Mouse (Mus musculus) limb, embryonic 15.5 days (tissue): ENCODE measurements at regions not wholly inside any gene's neighbourhood (a gene's known extent, or its start where the extent isn't known, plus 50 kb on each side); places are given as distances from the start of the nearest gene placed in this dataset.
A peak's percentile ranks its signal among the peaks of the same experiment; 100 is the strongest.

Experiments used
- ATAC-seq: fragments of 200-750 bp; cut with Nextera tagmentation; 2 replicates; pipeline ENCODE4 v1.8.0; 2017; ENCODE audit warnings: low read depth, moderate TSS enrichment; ENCODE audit not compliant: insufficient number of reproducible peaks, low FRiP score, low TSS enrichment
- H3K27ac ChIP-seq: fragments of 300-500 bp; sonication (generic); 2 replicates; pipeline ENCODE4 v1.5.1; 2015; ENCODE audit warnings: moderate library complexity, mild to moderate bottlenecking, inconsistent platforms
- H3K27me3 ChIP-seq: fragments of 300-500 bp; sonication (generic); 2 replicates; pipeline ENCODE4 v1.6.1; 2015; ENCODE audit warnings: inconsistent platforms
- H3K36me3 ChIP-seq: fragments of 300-500 bp; sonication (generic); 2 replicates; pipeline ENCODE4 v1.6.1; 2015; ENCODE audit warnings: inconsistent platforms
- H3K4me1 ChIP-seq: fragments of 300-500 bp; sonication (generic); 2 replicates; pipeline ENCODE4 v1.6.1; 2015; ENCODE audit warnings: inconsistent platforms
- H3K4me2 ChIP-seq: fragments of 300-500 bp; sonication (generic); 2 replicates; pipeline ENCODE4 v1.6.1; 2015; ENCODE audit warnings: mild to moderate bottlenecking, inconsistent platforms
- H3K4me3 ChIP-seq: fragments of 300-500 bp; sonication (generic); 2 replicates; pipeline ENCODE4 v1.5.1; 2015; ENCODE audit warnings: mild to moderate bottlenecking, inconsistent platforms
- H3K9ac ChIP-seq: fragments of 300-500 bp; sonication (generic); 2 replicates; pipeline ENCODE4 v1.6.1; 2015; ENCODE audit warnings: inconsistent platforms
- H3K9me3 ChIP-seq: fragments of 300-500 bp; sonication (generic); 2 replicates; pipeline ENCODE4 v1.6.1; 2016; ENCODE audit warnings: inconsistent platforms
- WGBS: fragments of 180-500 bp; shearing (Covaris S2); methylation state at CpG from one replicate; pipeline ENCODE4 v1.1.7; 2015; 5-methylcytosine and 5-hydroxymethylcytosine counted together

DNA sequence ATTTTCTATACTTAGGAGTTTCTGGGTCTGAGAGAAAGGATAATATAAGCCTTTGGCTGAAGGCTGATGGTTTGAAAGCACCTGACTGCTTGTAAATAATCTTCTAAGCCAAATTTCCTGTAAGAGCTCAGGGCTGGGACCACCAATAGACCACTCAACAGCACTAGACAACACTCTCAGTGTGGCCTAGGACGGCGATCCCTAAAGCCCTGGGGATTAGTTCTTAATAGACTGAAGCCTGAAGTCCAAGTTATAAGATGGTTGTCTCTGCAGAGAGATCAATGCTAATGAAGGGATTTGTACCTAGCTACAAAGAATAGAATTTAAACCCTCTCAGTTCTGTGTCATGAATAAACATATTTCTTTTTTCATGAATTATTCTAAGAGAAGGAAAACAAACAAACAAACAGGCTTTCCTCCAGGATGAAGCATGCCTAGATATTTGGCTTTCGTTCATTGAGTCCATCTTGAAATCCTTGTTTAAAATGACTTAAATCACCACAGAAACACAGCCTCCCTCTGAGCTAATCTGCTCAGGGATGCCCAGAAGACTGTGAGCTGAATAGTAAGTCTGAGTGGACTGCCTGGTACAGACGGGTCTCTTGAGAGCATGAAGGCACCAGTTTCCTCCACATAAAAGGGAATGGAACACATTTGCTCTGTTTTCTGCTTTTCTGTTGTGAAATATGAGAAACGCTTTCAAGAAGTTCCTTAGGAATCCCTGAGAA, 892.3 kb downstream of the Gsdmc2 start:
- Histone ChIP-seq H3K27me3 (no peaks in the 10 kb centered on the region), H3K9ac (no peak overlapping the region), H3K36me3 (no peaks in the 10 kb centered on the region), H3K27ac (peak overlapping the region; percentile 62), H3K9me3 (no peaks in the 10 kb centered on the region), H3K4me2 (no peak overlapping the region), H3K4me1 (no peaks in the 10 kb centered on the region; the same call in 1 of the 2 replicates), H3K4me3 (no peak overlapping the region)
- 45% methylated on average over 5 of the region's 5 CpGs for WGBS
- no peak for ATAC-seq

DNA sequence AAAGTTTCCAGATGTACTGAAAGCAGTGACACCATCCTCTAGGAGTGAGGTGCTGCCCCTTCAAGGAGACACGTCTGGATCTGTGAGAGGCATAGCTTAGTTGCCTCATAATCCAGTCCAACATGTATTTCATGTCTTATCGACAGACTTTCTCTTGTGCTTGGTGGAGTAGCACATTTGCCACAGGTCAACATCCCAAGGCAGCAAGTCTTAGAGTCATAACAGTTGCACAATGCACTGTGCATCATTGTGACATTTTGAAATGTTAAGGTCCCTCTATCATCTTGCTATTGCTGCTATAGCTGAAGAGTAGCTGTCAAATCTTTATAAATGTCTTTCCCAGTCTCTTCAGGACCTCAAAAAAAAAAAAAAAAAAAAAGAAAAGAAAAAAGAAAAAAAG, 905.6 kb downstream of the Gsdmc2 start:
- no peak for ATAC-seq
- WGBS: 45% methylated on average over 2 of the region's 2 CpGs
- no peak overlapping the region for H3K4me3 ChIP-seq
- no peak overlapping the region for H3K4me2 ChIP-seq
- H3K9ac ChIP-seq: no peak overlapping the region
- no peaks in the 10 kb centered on the region for H3K9me3 ChIP-seq
- 0 out of 2 replicates have a peak, but pooled peaks cover 2% of the 10 kb centered on the region for H3K4me1 ChIP-seq
- no peaks in the 10 kb centered on the region for H3K36me3 ChIP-seq
- H3K27ac ChIP-seq: no peak overlapping the region
- no peaks in the 10 kb centered on the region for H3K27me3 ChIP-seq

DNA sequence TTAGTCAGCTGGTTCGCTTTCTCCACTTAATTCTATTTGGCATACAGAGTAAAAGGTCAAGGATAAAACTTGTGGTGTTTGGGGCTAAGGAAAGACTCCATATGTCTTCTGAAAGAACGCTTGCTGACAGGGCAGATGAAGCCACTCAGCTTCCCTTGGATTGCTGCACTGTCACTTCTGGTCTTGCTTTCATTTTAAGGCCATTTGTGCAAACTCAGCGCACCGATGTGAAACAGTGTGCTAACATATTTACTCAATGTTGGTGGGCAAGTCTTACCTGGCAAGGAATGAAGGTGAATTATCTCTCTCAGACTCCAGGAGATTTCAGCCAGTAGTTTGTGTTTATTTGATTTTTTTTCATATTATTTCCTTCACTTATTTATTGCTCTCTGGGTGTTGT, 907.2 kb downstream of the Gsdmc2 start:
- no peaks in the 10 kb centered on the region for H3K36me3 ChIP-seq
- WGBS: 89% methylated on average over 4 of the region's 4 CpGs
- no peaks in the 10 kb centered on the region for H3K9me3 ChIP-seq
- 0 out of 2 replicates have a peak, but pooled peaks cover 2% of the 10 kb centered on the region for H3K4me1 ChIP-seq
- no peak overlapping the region for H3K4me3 ChIP-seq
- ATAC-seq: no peak
- no peaks in the 10 kb centered on the region for H3K27me3 ChIP-seq
- H3K4me2 ChIP-seq: no peak overlapping the region
- H3K27ac ChIP-seq: no peak overlapping the region
- no peak overlapping the region for H3K9ac ChIP-seq

DNA sequence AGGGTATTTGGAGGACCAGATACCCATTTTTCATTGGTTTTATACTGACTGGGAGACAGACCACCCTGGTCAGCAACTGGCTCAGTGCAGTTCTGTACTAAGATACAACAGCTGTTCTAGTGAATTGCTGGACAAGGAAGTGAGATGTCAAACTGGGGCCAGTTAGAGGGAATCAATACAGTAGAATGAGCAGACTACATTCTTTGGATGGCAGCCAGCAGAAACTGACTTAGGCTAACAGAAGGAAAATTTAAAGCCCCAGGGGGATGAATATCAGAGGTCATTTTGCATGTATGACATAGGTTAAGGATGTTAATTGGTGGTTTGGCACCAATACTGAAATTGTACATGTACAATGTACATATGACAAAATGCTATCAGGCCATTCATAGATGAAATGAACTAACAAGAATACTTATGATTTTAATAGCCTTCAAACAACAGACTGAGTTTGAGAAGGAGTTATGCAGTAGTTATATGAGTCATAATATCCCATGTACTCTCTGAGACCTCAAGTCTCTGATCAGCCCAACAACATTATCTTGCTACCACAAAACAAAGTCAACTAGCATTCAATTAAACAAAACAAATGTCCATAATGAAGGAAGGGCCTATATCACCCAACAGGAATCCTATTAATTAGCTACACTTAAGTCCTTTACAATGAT, 910.3 kb downstream of the Gsdmc2 start:
- H3K27ac ChIP-seq: no peak overlapping the region

DNA sequence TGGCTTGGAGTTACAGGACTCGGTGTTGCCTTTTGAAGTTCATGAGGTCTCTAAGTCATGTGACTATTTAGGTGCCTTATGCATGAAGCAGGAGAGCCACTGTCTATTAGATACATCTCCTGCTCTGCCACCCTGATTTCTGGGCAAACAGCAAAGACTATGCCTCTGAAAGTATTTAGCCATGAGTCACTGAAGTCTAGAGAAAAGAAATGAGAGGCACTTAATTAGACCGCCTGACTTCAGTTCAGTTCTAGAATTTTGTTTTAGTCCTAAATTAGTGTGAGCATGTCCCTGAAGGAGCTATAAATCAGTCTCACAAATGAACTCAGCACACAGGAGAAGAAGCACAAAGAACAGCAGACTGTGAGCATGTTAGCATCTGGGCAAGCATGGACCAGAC, 924.5 kb downstream of the Gsdmc2 start:
- no peak for ATAC-seq
- Histone ChIP-seq H3K27me3 (no peaks in the 10 kb centered on the region), H3K4me2 (no peak overlapping the region), H3K4me1 (no peaks in the 10 kb centered on the region), H3K27ac (no peak overlapping the region), H3K36me3 (no peaks in the 10 kb centered on the region), H3K9ac (no peak overlapping the region), H3K4me3 (no peak overlapping the region), H3K9me3 (no peaks in the 10 kb centered on the region)
- whole genome bisulfite sequencing: 53% methylated on average over 2 of the region's 2 CpGs

More for the DNA sequence above, 910.3 kb downstream of the Gsdmc2 start:
- Histone ChIP-seq H3K4me3 (no peak overlapping the region), H3K27me3 (no peaks in the 10 kb centered on the region), H3K4me2 (no peak overlapping the region), H3K9ac (no peak overlapping the region), H3K9me3 (no peaks in the 10 kb centered on the region), H3K4me1 (0 out of 2 replicates have a peak, but pooled peaks cover 2% of the 10 kb centered on the region), H3K36me3 (no peaks in the 10 kb centered on the region)
- no peak for ATAC-seq

DNA sequence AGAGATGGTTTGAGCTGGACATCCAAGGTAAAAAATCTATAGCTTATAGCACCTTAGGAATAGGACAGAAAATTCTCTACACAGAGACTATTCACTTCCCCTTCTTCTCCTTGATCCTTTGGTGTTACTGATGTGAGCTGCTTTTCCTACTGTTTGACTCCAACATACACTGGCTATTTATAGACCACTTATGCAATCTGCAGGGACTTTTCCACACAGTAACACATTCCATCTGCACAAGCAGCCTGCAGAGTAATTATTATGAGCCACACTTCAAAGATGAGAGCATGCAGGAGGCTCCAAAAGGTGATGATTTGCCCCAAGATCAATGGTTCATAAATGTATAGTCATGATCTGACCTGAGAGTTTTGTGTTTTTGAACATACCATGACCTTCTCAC, 925.7 kb downstream of the Gsdmc2 start:
- Histone ChIP-seq H3K9ac (no peak overlapping the region), H3K4me3 (no peak overlapping the region)
- ATAC-seq: no peak

DNA sequence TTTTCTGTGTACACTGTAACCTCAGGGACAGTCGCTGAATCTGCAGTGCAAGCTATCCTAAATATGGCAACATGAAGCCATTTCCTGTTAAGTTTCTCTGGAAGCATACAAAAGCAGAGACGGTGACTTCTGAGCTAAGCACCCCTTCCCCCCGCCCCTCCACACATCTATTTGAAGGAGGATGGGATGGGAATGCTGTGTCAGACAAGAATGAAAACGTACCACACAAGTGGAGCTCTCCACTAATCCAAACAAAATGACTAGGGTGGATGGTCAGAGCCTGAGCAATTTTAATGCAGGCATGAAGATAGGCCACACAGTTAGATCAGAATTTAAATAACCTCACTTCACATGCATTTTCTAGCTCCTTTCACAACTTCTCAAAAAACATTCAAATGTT, 936.6 kb downstream of the Gsdmc2 start:
- peaks cover 6% of the 10 kb centered on the region for H3K4me1 ChIP-seq
- no peaks in the 10 kb centered on the region for H3K27me3 ChIP-seq
- H3K9ac ChIP-seq: no peak overlapping the region
- no peak for ATAC-seq
- no peak overlapping the region for H3K4me2 ChIP-seq
- H3K9me3 ChIP-seq: no peaks in the 10 kb centered on the region
- no peaks in the 10 kb centered on the region for H3K36me3 ChIP-seq
- WGBS: 53% methylated on average over 4 of the region's 4 CpGs
- no peak overlapping the region for H3K4me3 ChIP-seq
- no peak overlapping the region for H3K27ac ChIP-seq

More for the DNA sequence above, 925.7 kb downstream of the Gsdmc2 start:
- H3K27ac ChIP-seq: no peak overlapping the region
- no peaks in the 10 kb centered on the region for H3K4me1 ChIP-seq
- no peaks in the 10 kb centered on the region for H3K27me3 ChIP-seq
- H3K9me3 ChIP-seq: no peaks in the 10 kb centered on the region
- no peaks in the 10 kb centered on the region for H3K36me3 ChIP-seq
- no peak overlapping the region for H3K4me2 ChIP-seq

DNA sequence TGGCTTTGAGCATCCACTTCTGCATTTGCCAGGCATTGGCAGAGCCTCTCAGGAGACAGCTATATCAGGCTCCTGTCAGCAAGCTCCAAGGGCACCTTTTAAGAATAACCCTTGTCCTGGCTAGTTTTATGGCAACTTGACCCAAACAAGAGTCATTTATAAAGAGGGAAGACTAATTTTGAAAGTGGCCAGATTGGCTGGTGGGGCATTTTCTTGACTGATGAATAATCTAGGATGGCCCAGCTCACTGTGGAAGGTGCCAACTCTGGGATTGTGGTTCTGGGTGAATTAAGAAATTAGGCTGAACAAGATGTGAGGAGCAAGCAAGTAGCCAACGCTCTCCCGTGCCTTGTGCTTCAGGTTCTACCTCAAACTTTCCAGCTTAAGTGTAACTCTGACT, 937.8 kb downstream of the Gsdmc2 start:
- Histone ChIP-seq H3K27me3 (no peaks in the 10 kb centered on the region), H3K9ac (no peak overlapping the region), H3K36me3 (no peaks in the 10 kb centered on the region), H3K27ac (no peak overlapping the region), H3K4me1 (peaks cover 14% of the 10 kb centered on the region), H3K4me2 (no peak overlapping the region), H3K4me3 (no peak overlapping the region), H3K9me3 (no peaks in the 10 kb centered on the region)
- 96% methylated on average over 2 of the region's 2 CpGs for WGBS
- ATAC-seq: no peak

DNA sequence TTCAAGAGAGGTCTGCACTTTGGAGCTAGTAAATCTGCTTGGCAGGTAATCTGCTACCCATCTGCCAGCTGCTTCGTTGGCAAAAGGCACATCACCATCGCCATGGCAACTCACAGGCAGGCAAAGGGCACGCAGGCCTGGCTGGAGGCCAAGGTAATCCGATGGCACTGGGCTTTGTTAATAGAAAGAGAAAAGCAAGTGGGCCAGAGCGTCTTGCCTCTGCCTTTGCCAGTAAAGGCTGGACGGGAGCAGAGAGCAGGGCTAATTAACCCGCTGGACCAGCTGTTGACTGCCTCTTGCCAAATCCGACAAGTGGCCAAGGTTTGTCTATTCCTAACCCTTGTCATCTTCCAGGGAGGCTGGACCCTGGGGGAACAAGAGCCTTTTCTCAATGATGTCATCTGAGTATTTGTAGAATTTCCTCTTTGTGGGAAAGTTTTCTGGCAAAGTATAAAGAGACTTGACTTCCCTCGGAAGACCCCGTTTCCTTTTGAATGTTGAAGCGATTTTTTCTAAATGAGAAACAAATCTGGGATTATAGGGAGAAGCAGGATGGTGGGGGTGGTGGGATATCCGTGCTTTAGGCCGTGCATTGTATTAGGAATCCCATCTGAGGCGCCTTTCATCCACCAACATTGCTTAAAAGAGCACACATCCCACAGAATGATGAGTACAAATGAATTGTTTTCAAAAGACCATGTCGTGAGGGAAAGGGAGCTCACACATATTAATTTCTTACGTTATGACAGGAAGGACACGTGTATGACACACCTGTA, 941.7 kb downstream of the Gsdmc2 start:
- Histone ChIP-seq H3K4me3 (no peak overlapping the region), H3K9ac (no peak overlapping the region), H3K27ac (no peak overlapping the region), H3K4me1 (peaks cover 12% of the 10 kb centered on the region), H3K27me3 (no peaks in the 10 kb centered on the region), H3K9me3 (no peaks in the 10 kb centered on the region), H3K4me2 (no peak overlapping the region), H3K36me3 (no peaks in the 10 kb centered on the region)
- ATAC-seq: peak; percentile 85
- WGBS: 37% methylated on average over 17 of the region's 17 CpGs

DNA sequence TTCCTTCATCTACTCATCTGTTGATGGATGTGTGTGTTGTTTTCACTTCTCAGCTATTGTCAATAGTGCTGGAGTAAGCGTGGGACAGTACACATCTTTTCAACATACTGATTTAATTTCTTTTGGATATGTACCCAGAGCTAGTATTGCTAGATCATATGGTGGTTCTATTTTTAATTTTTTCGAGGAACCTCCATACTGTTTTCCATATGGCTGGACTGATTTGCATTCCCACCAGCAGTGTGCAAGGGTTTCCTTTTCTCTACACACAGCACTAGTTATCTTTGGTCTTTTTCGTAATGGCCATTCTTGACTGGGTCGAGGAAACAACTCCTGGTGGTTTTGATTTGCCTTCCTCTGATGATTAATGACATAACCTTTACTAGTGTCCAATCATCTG, 943.0 kb downstream of the Gsdmc2 start:
- no peaks in the 10 kb centered on the region for H3K9me3 ChIP-seq
- H3K36me3 ChIP-seq: no peaks in the 10 kb centered on the region
- H3K4me3 ChIP-seq: no peak overlapping the region
- H3K4me2 ChIP-seq: no peak overlapping the region
- no peak overlapping the region for H3K27ac ChIP-seq
- H3K27me3 ChIP-seq: no peaks in the 10 kb centered on the region
- ATAC-seq: no peak
- 65% methylated on average over 4 of the region's 4 CpGs for WGBS
- H3K4me1 ChIP-seq: peaks cover 12% of the 10 kb centered on the region
- H3K9ac ChIP-seq: no peak overlapping the region

DNA sequence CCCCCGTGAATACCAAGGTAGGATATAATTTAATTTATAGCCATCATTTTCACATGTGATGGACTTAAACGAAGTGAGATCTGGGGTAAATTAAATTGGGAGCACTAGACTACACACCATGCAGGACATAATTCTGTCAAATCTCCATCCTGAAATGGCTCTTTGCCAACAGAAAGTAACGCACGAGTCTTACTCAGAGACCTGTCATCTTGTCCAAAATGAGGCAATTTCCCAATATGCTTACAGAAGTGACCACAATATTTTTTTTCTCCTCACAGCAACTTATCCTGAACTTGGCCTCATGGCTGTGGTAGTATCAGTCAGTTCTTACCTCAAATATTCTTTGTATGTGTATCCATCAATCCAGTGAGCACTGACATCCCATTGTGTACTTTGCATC, 955.2 kb downstream of the Gsdmc2 start:
- no peak for ATAC-seq
- no peaks in the 10 kb centered on the region for H3K4me1 ChIP-seq
- H3K9me3 ChIP-seq: no peaks in the 10 kb centered on the region
- WGBS: 60% methylated on average over 4 of the region's 4 CpGs
- H3K4me2 ChIP-seq: no peak overlapping the region
- no peak overlapping the region for H3K9ac ChIP-seq
- H3K27me3 ChIP-seq: no peaks in the 10 kb centered on the region
- H3K36me3 ChIP-seq: no peaks in the 10 kb centered on the region
- no peak overlapping the region for H3K27ac ChIP-seq
- H3K4me3 ChIP-seq: no peak overlapping the region

DNA sequence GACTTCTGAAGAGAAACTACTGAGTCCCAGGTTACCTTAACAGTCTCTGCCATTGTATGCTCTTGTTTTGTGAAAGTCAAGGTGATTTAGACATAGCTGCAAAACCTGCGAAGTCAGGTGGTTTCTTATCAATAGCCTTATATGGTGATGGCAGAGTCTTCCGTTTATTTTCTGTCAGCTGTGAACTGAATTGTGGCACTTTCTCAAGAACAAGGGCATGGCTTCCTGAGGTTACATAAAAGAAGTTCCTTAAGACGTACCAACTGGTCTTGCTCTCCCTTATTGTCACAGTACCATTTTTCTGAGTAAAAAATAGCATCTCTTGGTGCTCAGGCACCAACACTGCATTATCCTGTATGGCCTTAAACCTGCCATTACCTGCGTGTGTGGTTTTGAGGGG, 959.6 kb downstream of the Gsdmc2 start:
- Histone ChIP-seq H3K9me3 (no peaks in the 10 kb centered on the region), H3K36me3 (no peaks in the 10 kb centered on the region), H3K4me3 (no peak overlapping the region), H3K4me1 (no peaks in the 10 kb centered on the region), H3K4me2 (no peak overlapping the region), H3K27me3 (no peaks in the 10 kb centered on the region), H3K27ac (no peak overlapping the region), H3K9ac (no peak overlapping the region)
- ATAC-seq: no peak
- 75% methylated on average over 4 of the region's 4 CpGs for WGBS
